Mouse (Mus musculus) liver, postnatal 0 days (tissue): ENCODE results near the gene Ofcc1. TPM values are rescaled to one million over a fixed set of nuclear protein-coding genes. Genes with fewer than 3 reads are reported as not detected.
A peak's percentile ranks its signal among the peaks of the same experiment; 100 is the strongest.

Experiments used
- ATAC-seq: fragments of 200-750 bp; cut with Nextera tagmentation; 2 replicates; pipeline ENCODE4 v1.8.0; 2017; ENCODE audit warnings: mild to moderate bottlenecking, moderate library complexity
- DNase-seq: peaks from one replicate; pipeline ENCODE4 v3.0.0-alpha.2; 2016
- H3K27ac ChIP-seq: fragments of 300-500 bp; sonication (generic); 2 replicates; pipeline ENCODE4 v1.5.1; 2014; ENCODE audit warnings: antibody characterized with exemption, moderate library complexity, mild to moderate bottlenecking, low read depth
- H3K27me3 ChIP-seq: fragments of 300-500 bp; sonication (generic); 2 replicates; pipeline ENCODE4 v1.6.1; 2014; ENCODE audit warnings: low read length, control low read depth, mixed read lengths; ENCODE audit not compliant: insufficient read depth
- H3K36me3 ChIP-seq: fragments of 300-500 bp; sonication (generic); replicated peaks from 2 replicates; pipeline ENCODE4 v1.6.1; 2014; ENCODE audit warnings: mild to moderate bottlenecking, control low read depth, low read length, moderate library complexity, mixed read lengths; ENCODE audit not compliant: insufficient read depth
- H3K4me1 ChIP-seq: fragments of 300-500 bp; sonication (generic); 2 replicates; pipeline ENCODE4 v1.6.1; 2014; ENCODE audit warnings: antibody characterized with exemption, mild to moderate bottlenecking, control low read depth; ENCODE audit not compliant: insufficient read depth
- H3K4me2 ChIP-seq: fragments of 300-500 bp; sonication (generic); 2 replicates; pipeline ENCODE4 v1.6.1; 2014; ENCODE audit warnings: low read depth, mild to moderate bottlenecking, low read length, moderate library complexity, mixed read lengths
- H3K4me3 ChIP-seq: fragments of 300-500 bp; sonication (generic); 2 replicates; pipeline ENCODE4 v1.5.1; 2014; ENCODE audit warnings: low read depth, low read length
- H3K9ac ChIP-seq: fragments of 300-500 bp; sonication (generic); replicated peaks from 2 replicates; pipeline ENCODE4 v1.6.1; 2014; ENCODE audit warnings: mild to moderate bottlenecking, moderate library complexity
- H3K9me3 ChIP-seq: fragments of 300-500 bp; sonication (generic); 2 replicates; pipeline ENCODE4 v1.6.1; 2016; ENCODE audit warnings: mild to moderate bottlenecking, control low read depth, low read length, mixed read lengths
- CTCF ChIP-seq: sonication (generic); IDR thresholded peaks from 2 replicates; pipeline ENCODE4 v1.5.1; 2016; ENCODE audit warnings: antibody characterized with exemption, low read depth
- EP300 ChIP-seq: IDR thresholded peaks from 2 replicates; pipeline ENCODE4 v1.6.1; 2016; ENCODE audit warnings: antibody characterized with exemption, low read depth, mild to moderate bottlenecking
- WGBS: fragments of 180-500 bp; shearing (Covaris S2); extraction: QIAGEN DNeasy Blood & Tissue Kit; methylation state at CpG from one replicate; pipeline ENCODE4 v1.1.7; 2014; ENCODE audit not compliant: insufficient replicate concordance; 5-methylcytosine and 5-hydroxymethylcytosine counted together
- polyA plus RNA-seq: library from polyadenylated mRNA; unstranded; fragments of >200 nt; fragmentation: Nextera tagmentation; extraction: Ambion mirVana; gene quantifications from 2 replicates; pipeline ENCODE4 v1.2.1, GENCODE M21; 2015

The Ofcc1 gene
- polyA plus RNA-seq, 1 experiment from 2014 or later: not detected

- no peak overlapping the region for H3K4me3 ChIP-seq
- no peak for DNase-seq
- H3K9me3 ChIP-seq: no peaks in the 10 kb centered on the region
These were observed 361.0 kb downstream of the Ofcc1 start for GRCm38 (mm10) chr13:40000236-40000635.

DNA sequence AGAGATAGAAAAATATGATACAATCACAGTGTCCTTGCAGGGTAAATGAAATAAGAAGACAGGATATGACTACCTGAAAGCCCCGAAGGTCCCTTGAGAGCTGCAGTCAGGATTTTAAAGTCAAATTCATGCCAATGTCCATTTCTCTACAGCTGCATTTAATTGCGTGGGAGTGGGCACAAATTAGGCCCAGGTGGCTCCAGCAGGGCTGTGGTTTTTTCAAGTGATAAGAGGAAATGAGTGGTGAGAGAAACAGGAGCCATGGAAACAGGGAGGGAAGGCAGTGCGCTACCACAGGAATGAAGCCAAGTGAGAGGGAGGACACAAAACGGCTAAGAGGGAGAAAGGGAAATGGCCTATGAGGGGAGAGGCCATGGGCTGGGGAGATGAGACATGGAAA lies 363.3 kb downstream of the Ofcc1 start:
- WGBS: 71% methylated on average over 4 of the region's 4 CpGs

More at GRCm38 (mm10) chr13:40000236-40000635, 361.0 kb downstream of the Ofcc1 start:
- H3K27me3 ChIP-seq: no peaks in the 10 kb centered on the region
- no peak overlapping the region for H3K27ac ChIP-seq
- H3K36me3 ChIP-seq: no peaks in the 10 kb centered on the region
- H3K4me2 ChIP-seq: no peak overlapping the region
- H3K4me1 ChIP-seq: no peaks in the 10 kb centered on the region
- ATAC-seq: no peak
- no peak overlapping the region for H3K9ac ChIP-seq
- TF ChIP-seq EP300: no peak
- no peak for TF ChIP-seq CTCF
- 82% methylated on average over 8 of the region's 8 CpGs for WGBS

DNA sequence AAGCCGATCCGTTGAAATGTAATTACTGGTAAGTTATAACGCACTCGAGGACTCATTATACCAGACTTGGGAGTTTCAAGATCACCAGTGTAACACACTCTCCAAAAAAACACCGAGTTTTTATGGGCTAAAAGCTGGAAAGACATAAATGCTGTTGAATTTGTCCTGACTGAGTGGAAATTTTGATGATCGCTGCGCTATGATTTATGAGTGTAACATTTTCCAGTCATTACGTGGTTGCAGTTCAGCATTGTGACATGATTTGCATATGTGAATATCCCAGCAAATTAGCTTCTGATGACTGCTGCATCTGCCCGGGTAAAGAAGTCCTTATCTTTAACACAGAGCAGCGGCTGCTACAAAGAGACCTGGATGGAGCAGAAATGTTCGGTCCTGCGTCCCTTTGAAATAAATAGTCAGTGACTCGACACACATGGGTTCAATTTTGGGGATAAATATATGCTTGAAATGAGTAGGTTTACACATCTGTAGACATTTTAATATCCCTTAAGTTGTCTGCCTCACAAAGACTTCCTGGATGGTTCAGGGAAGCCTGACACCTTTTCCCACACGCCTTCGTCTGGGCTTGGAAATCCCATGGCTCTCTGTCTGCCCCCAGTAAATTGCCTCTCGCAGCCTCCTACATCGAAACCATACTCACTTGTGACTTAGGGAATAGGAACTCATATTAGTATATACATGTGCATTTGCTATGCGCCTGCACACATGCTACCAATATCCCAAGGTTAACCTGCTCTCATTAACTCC lies 381.8 kb downstream of the Ofcc1 start:
- ATAC-seq (no peak), DNase-seq (no peak)
- Histone ChIP-seq H3K27me3 (no peaks in the 10 kb centered on the region), H3K4me3 (no peak overlapping the region), H3K9me3 (no peaks in the 10 kb centered on the region), H3K36me3 (no peaks in the 10 kb centered on the region), H3K27ac (no peak overlapping the region), H3K4me2 (no peak overlapping the region), H3K4me1 (no peaks in the 10 kb centered on the region), H3K9ac (no peak overlapping the region)
- WGBS: 84% methylated on average over 18 of the region's 18 CpGs
- TF ChIP-seq CTCF (no peak), EP300 (no peak)

More for the DNA sequence above, 363.3 kb downstream of the Ofcc1 start:
- no peak overlapping the region for H3K4me2 ChIP-seq
- no peak overlapping the region for H3K4me3 ChIP-seq
- DNase-seq: no peak
- TF ChIP-seq EP300: no peak
- TF ChIP-seq CTCF: no peak
- H3K4me1 ChIP-seq: no peaks in the 10 kb centered on the region
- H3K9ac ChIP-seq: no peak overlapping the region
- no peak overlapping the region for H3K27ac ChIP-seq
- no peaks in the 10 kb centered on the region for H3K27me3 ChIP-seq
- no peak for ATAC-seq
- H3K36me3 ChIP-seq: no peaks in the 10 kb centered on the region
- no peaks in the 10 kb centered on the region for H3K9me3 ChIP-seq

DNA sequence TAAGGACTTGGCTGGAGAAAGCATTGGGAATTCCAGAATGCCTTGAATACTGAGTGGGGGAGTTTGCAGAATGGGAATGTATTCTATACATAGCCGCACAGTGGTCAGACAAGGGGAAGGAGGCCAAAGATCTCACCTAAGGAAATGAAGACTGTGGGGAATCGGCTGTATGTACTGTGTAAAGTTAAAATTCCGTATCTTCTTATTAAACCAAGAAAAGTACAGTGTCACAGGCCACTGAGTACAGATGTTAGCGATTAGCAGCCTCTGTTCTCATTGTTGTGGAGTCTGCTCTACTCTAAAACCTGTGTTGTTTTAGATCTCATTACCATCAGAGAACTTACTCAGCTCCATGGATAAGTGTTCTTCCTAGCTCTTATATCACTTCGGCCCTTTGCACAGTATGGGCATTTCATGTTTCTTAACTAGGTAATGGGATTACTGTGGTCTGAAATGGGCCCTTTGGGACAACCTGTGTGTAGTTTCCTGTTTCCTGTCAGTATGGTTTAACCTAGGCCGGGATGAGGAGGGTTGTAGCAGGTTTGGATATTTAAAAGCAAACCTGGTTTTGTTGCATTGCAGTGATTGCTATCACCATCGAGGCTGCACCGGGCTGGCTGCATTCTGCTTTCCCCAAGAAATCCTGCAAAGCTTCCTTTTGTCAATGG lies 392.8 kb downstream of the Ofcc1 start:
- H3K4me1 ChIP-seq: no peaks in the 10 kb centered on the region
- 73% methylated on average over 8 of the region's 8 CpGs for WGBS
- no peak overlapping the region for H3K4me3 ChIP-seq
- DNase-seq (no peak), ATAC-seq (no peak)
- no peaks in the 10 kb centered on the region for H3K9me3 ChIP-seq
- H3K9ac ChIP-seq: no peak overlapping the region
- TF ChIP-seq EP300 (no peak), CTCF (no peak)
- no peak overlapping the region for H3K4me2 ChIP-seq
- no peaks in the 10 kb centered on the region for H3K27me3 ChIP-seq
- no peak overlapping the region for H3K27ac ChIP-seq
- H3K36me3 ChIP-seq: no peaks in the 10 kb centered on the region

DNA sequence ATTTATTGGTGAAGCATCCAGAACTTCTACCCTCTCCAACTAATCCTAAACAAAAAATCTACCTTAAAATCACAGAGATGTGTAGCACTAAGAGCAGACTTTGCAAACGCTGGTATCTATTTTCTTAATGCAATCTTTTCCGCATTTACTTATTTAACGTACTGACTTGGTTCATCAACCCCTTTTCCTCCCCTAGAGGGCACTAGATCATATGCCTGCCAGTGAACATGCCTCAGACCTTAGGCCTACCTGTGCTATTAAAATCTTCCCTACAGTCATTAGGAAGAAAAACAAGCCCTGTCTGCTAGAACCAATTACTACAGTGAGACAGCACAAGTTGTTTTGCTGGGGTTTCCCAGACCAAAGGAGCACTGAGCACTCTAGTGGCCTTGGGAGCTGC lies 404.0 kb downstream of the Ofcc1 start:
- no peak overlapping the region for H3K4me2 ChIP-seq
- H3K27ac ChIP-seq: no peak overlapping the region
- H3K9me3 ChIP-seq: no peaks in the 10 kb centered on the region
- no peaks in the 10 kb centered on the region for H3K27me3 ChIP-seq
- H3K9ac ChIP-seq: no peak overlapping the region
- H3K4me3 ChIP-seq: no peak overlapping the region
- H3K36me3 ChIP-seq: no peaks in the 10 kb centered on the region
- H3K4me1 ChIP-seq: no peaks in the 10 kb centered on the region
- DNase-seq (no peak), ATAC-seq (no peak)
- WGBS: 60% methylated on average over 3 of the region's 3 CpGs
- TF ChIP-seq EP300 (no peak), CTCF (peak; percentile 17; the same call in 1 of the 2 replicates)

DNA sequence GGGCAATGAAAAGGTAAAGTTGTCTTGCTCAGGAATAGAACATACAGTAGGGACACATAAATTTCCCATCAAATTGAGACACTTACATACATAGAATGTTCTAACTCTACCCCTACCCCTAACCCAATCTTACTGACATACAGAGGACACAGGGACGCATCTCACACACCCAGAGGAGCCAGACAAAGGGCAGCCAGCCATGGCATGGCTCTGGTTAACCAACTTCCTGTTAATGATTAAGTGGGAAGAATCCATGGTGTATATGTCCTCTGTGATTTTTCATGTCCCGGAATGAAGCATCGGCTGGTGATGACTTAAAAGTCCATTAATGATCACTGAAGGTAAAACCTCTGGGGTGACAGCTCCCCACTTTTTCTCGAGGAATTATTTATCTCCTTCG lies 405.2 kb downstream of the Ofcc1 start:
- Histone ChIP-seq H3K4me2 (no peak overlapping the region), H3K36me3 (no peaks in the 10 kb centered on the region), H3K27ac (no peak overlapping the region), H3K27me3 (no peaks in the 10 kb centered on the region), H3K4me1 (no peaks in the 10 kb centered on the region), H3K9me3 (no peaks in the 10 kb centered on the region), H3K4me3 (no peak overlapping the region), H3K9ac (no peak overlapping the region)
- no peak for ATAC-seq
- 71% methylated on average over 5 of the region's 5 CpGs for WGBS
- no peak for DNase-seq
- TF ChIP-seq CTCF: no peak
- no peak for TF ChIP-seq EP300
